Mouse (Mus musculus) heart, postnatal 0 days (tissue): ENCODE results near the gene Stx5a. TPM values are rescaled to one million over a fixed set of nuclear protein-coding genes. Genes with fewer than 3 reads are reported as not detected.

Experiments used
- ATAC-seq: fragments of 200-750 bp; cut with Nextera tagmentation; 2 replicates; pipeline ENCODE4 v1.8.0; 2017; ENCODE audit warnings: low read depth, moderate number of reproducible peaks, moderate library complexity; ENCODE audit not compliant: insufficient read depth
- DNase-seq: peaks from one replicate; pipeline ENCODE4 v3.0.0-alpha.2; 2016; ENCODE audit warnings: low spot score
- H3K27ac ChIP-seq: fragments of 300-500 bp; sonication (generic); 2 replicates; pipeline ENCODE4 v1.5.1; 2014; ENCODE audit warnings: low read depth, mild to moderate bottlenecking
- H3K27me3 ChIP-seq: fragments of 300-500 bp; sonication (generic); 2 replicates; pipeline ENCODE4 v1.6.1; 2014; ENCODE audit warnings: low read length, mixed read lengths; ENCODE audit not compliant: control insufficient read depth, insufficient read depth
- H3K36me3 ChIP-seq: fragments of 300-500 bp; sonication (generic); replicated peaks from 2 replicates; pipeline ENCODE4 v1.6.1; 2014; ENCODE audit warnings: low read length, mixed read lengths; ENCODE audit not compliant: control insufficient read depth, insufficient read depth
- H3K4me1 ChIP-seq: fragments of 300-500 bp; sonication (generic); 2 replicates; pipeline ENCODE4 v1.6.1; 2014; ENCODE audit warnings: antibody characterized with exemption; ENCODE audit not compliant: control insufficient read depth, insufficient read depth
- H3K4me2 ChIP-seq: fragments of 300-500 bp; sonication (generic); 2 replicates; pipeline ENCODE4 v1.6.1; 2014; ENCODE audit warnings: low read depth, mild to moderate bottlenecking, low read length, moderate library complexity
- H3K4me3 ChIP-seq: fragments of 300-500 bp; sonication (generic); 2 replicates; pipeline ENCODE4 v1.5.1; 2014; ENCODE audit warnings: low read depth, low read length
- H3K9ac ChIP-seq: fragments of 300-500 bp; sonication (generic); replicated peaks from 2 replicates; pipeline ENCODE4 v1.6.1; 2014; ENCODE audit warnings: low read depth, low read length, mixed read lengths
- H3K9me3 ChIP-seq: fragments of 300-500 bp; sonication (generic); replicated peaks from 2 replicates; pipeline ENCODE4 v1.6.1; 2016; ENCODE audit warnings: low read length; ENCODE audit not compliant: control insufficient read depth
- CTCF ChIP-seq: IDR thresholded peaks from 2 replicates; pipeline ENCODE4 v1.5.1; 2016; ENCODE audit warnings: antibody characterized with exemption, control low read depth, low read depth
- EP300 ChIP-seq: IDR thresholded peaks from 2 replicates; pipeline ENCODE4 v1.6.1; 2016; ENCODE audit warnings: antibody characterized with exemption, low read depth
- WGBS: fragments of 180-500 bp; shearing (Covaris S2); extraction: QIAGEN DNeasy Blood & Tissue Kit; methylation state at CpG from one replicate; pipeline ENCODE4 v1.1.7; 2014; 5-methylcytosine and 5-hydroxymethylcytosine counted together
- polyA plus RNA-seq: library from polyadenylated mRNA; unstranded; fragments of >200 nt; fragmentation: Nextera tagmentation; extraction: Ambion mirVana; gene quantifications from 2 replicates; pipeline ENCODE4 v1.2.1, GENCODE M21; 2015
- total RNA-seq: library from RNA; depleted of rRNA; stranded (reverse); fragments of >200 nt; gene quantifications from 2 replicates; pipeline ENCODE4 v1.2.3, GENCODE M21; 2014; ENCODE audit warnings: low replicate concordance

Gene Stx5a
- total and polyA plus RNA-seq, 2 experiments from 2014 or later, result 57.0 to 105 TPM

GRCm38 (mm10) chr19:8702458-8702857 lies 38.8 kb upstream of the Stx5a start:
- H3K4me2 ChIP-seq, result no peak overlapping the region
- ATAC-seq, result no peak
- TF ChIP-seq CTCF, result no peak
- 0 out of 2 replicates have a peak, but pooled peaks have one; percentile 31 for TF ChIP-seq EP300
- no peaks in the 10 kb centered on the region for H3K27me3 ChIP-seq
- H3K4me3 ChIP-seq, result no peak overlapping the region
- H3K9ac ChIP-seq, result no peak overlapping the region
- no peak for DNase-seq
- no peaks in the 10 kb centered on the region for H3K4me1 ChIP-seq
- H3K27ac ChIP-seq, result no peak overlapping the region
- H3K36me3 ChIP-seq, result peaks cover 10% of the 10 kb centered on the region
- no peaks in the 10 kb centered on the region for H3K9me3 ChIP-seq
- 53% methylated on average over 3 of the region's 3 CpGs for WGBS

GRCm38 (mm10) chr19:8703571-8703970 lies 37.6 kb upstream of the Stx5a start:
- Histone ChIP-seq H3K27ac (no peak overlapping the region), H3K9me3 (no peaks in the 10 kb centered on the region), H3K4me3 (no peak overlapping the region), H3K9ac (no peak overlapping the region), H3K4me2 (no peak overlapping the region), H3K4me1 (no peaks in the 10 kb centered on the region), H3K27me3 (no peaks in the 10 kb centered on the region), H3K36me3 (peaks cover 21% of the 10 kb centered on the region)
- DNase-seq, result no peak
- no peak for ATAC-seq
- no peak for TF ChIP-seq CTCF
- no peak for TF ChIP-seq EP300
- WGBS, result 67% methylated on average over 3 of the region's 4 CpGs

- peaks cover 34% of the 10 kb centered on the region for H3K36me3 ChIP-seq
- no peak overlapping the region for H3K9ac ChIP-seq
- H3K9me3 ChIP-seq, result no peaks in the 10 kb centered on the region
- H3K27ac ChIP-seq, result no peak overlapping the region
- TF ChIP-seq CTCF (no peak), EP300 (no peak)
- ATAC-seq, result no peak
- DNase-seq, result no peak
- 75% methylated on average over 6 of the region's 6 CpGs for WGBS
- no peak overlapping the region for H3K4me3 ChIP-seq
- no peak overlapping the region for H3K4me2 ChIP-seq
- H3K27me3 ChIP-seq, result no peaks in the 10 kb centered on the region
- H3K4me1 ChIP-seq, result no peaks in the 10 kb centered on the region
These were observed 36.0 kb upstream of the Stx5a start for GRCm38 (mm10) chr19:8705026-8705708.

- Histone ChIP-seq H3K4me1 (peaks cover 8% of the 10 kb centered on the region), H3K27me3 (no peaks in the 10 kb centered on the region), H3K36me3 (peaks cover 34% of the 10 kb centered on the region), H3K4me3 (no peak overlapping the region), H3K4me2 (no peak overlapping the region), H3K27ac (no peak overlapping the region), H3K9ac (no peak overlapping the region), H3K9me3 (no peaks in the 10 kb centered on the region)
- TF ChIP-seq EP300 (no peak), CTCF (no peak)
- ATAC-seq (no peak), DNase-seq (no peak)
- WGBS, result 80% methylated on average over 7 of the region's 7 CpGs
These were observed 35.0 kb upstream of the Stx5a start for GRCm38 (mm10) chr19:8706132-8706667.

- Histone ChIP-seq H3K9me3 (no peaks in the 10 kb centered on the region), H3K4me3 (no peak overlapping the region), H3K4me1 (peaks cover 15% of the 10 kb centered on the region), H3K27me3 (no peaks in the 10 kb centered on the region), H3K36me3 (peaks cover 38% of the 10 kb centered on the region), H3K4me2 (no peak overlapping the region), H3K27ac (no peak overlapping the region), H3K9ac (no peak overlapping the region)
- 95% methylated on average over 7 of the region's 7 CpGs for WGBS
- no peak for DNase-seq
- TF ChIP-seq EP300 (no peak), CTCF (no peak)
- no peak for ATAC-seq
These were observed 34.3 kb upstream of the Stx5a start for GRCm38 (mm10) chr19:8706930-8707329.
